Comparison of ENCODE assay signal across 10 mouse cellular contexts in the genomic region with DNA sequence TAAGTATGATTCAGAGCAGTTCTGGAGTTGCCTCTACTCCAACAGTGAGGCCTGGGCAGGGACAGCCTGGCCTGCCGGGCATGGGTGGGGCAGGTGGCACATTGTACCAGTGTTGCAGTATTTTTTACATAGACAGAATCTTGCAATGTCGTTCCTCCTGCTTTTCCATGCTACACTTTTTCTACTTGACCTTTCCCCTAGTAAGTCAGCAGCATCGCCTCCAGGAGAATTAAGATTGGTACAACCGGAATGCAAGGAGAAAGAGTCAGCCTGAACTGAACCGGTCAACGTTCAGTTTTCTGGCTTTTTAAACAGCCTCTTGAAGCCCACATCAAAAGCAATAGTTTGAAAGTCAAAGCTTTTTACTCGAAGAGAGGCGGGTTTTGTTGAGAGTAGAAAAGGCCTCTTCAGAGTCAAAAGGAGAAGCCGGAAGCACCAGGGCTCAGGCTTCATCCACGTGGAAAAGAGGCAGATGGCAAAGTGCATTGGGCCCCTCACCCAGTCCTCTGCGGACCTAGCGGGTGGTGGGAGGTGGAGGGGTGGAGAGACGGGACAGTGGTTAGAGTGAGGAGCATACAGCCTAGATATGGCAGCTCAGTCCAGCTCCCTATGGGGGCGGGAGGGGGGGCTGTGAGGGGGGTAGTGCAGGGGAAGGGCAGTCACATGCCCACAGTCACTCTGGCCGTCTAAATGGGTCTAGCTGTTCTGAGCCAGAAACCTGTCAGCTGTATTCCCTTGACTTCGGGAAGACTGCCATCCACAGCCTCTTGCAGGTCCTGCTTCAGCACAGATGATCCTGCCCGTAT. TPM values are rescaled to one million over a fixed set of nuclear protein-coding genes. Genes with fewer than 3 reads are reported as not detected.
DNase-seq lines count a peak whose midpoint lies in the region; ATAC-seq and TF ChIP-seq lines count a peak whose summit lies in the region.
"Had no signal": no experiment of that assay in that cellular context is flagged by ENCODE, and none has a peak within 500 bp of the region (broad histone marks: within the 10 kb centered on the region; RNA-seq: fewer than 3 reads in every experiment).

No protein-coding gene starts in this region.

- H3K27ac ChIP-seq in intestine, embryonic 14.5 days (ENCODE audit: low read depth) = no peak overlapping the region
- no peak overlapping the region for H3K27ac ChIP-seq in intestine, postnatal 0 days (ENCODE audit: low read depth, low read length)
- no peak overlapping the region for H3K27ac ChIP-seq in embryonic facial prominence, embryonic 11.5 days (replicated peaks; ENCODE audit: low read depth, low read length)
- peak overlapping the region; percentile 36; the same call in 1 of the 2 replicates for H3K27ac ChIP-seq in hindbrain, embryonic 16.5 days (ENCODE audit: low read depth, low read length)
- H3K27ac ChIP-seq in midbrain, postnatal 0 days (ENCODE audit: low read depth, low read length) = no peak overlapping the region
- H3K27ac ChIP-seq: macrophage had no signal

- 0 out of 2 replicates have a peak, but pooled peaks have one; percentile 24 for ATAC-seq in intestine, embryonic 14.5 days (replicated peaks; ENCODE audit: low FRiP score, low TSS enrichment, low read depth)
- ATAC-seq in intestine, postnatal 0 days = no peak
- peak; percentile 44; the same call in 1 of the 2 replicates for ATAC-seq in embryonic facial prominence, embryonic 11.5 days (replicated peaks; ENCODE audit: insufficient number of reproducible peaks, low FRiP score, low TSS enrichment, low read depth)
- ATAC-seq in hindbrain, embryonic 16.5 days = peak; percentile 90
- ATAC-seq in midbrain, postnatal 0 days (ENCODE audit: low FRiP score) = peak; percentile 56; the same call in 1 of the 2 replicates
- no peak for ATAC-seq in megakaryocyte, adult 5-6 weeks (ENCODE audit: poor library complexity, severe bottlenecking)

- no peaks in the 10 kb centered on the region for H3K36me3 ChIP-seq in intestine, embryonic 14.5 days (ENCODE audit: control insufficient read depth, insufficient read depth, low read length)
- peaks cover 5% of the 10 kb centered on the region; the same call in 1 of the 2 replicates for H3K36me3 ChIP-seq in intestine, postnatal 0 days (ENCODE audit: control insufficient read depth, insufficient read depth)
- H3K36me3 ChIP-seq in embryonic facial prominence, embryonic 11.5 days (replicated peaks; ENCODE audit: control insufficient read depth, insufficient read depth, low read depth, low read length) = no peaks in the 10 kb centered on the region
- no peaks in the 10 kb centered on the region for H3K36me3 ChIP-seq in hindbrain, embryonic 16.5 days (ENCODE audit: control insufficient read depth, insufficient read depth, low read length)
- no peaks in the 10 kb centered on the region for H3K36me3 ChIP-seq in midbrain, postnatal 0 days (ENCODE audit: insufficient read depth, low read length)

- H3K4me2 ChIP-seq in intestine, embryonic 14.5 days (ENCODE audit: low read length) = no peak overlapping the region
- no peak overlapping the region for H3K4me2 ChIP-seq in intestine, postnatal 0 days (replicated peaks; ENCODE audit: low read depth)
- no peak overlapping the region for H3K4me2 ChIP-seq in embryonic facial prominence, embryonic 11.5 days (ENCODE audit: low read depth, low read length)
- no peak overlapping the region for H3K4me2 ChIP-seq in hindbrain, embryonic 16.5 days (ENCODE audit: low read length)
- no peak overlapping the region for H3K4me2 ChIP-seq in midbrain, postnatal 0 days (ENCODE audit: low read depth, low read length, poor library complexity, severe bottlenecking)

- TF ChIP-seq CTCF in intestine, postnatal 0 days (IDR thresholded peaks at IDR 0.05; ENCODE audit: low read depth) = no peak
- no peak for TF ChIP-seq CTCF in midbrain, postnatal 0 days (IDR thresholded peaks at IDR 0.05)

- no peak overlapping the region for H3K4me3 ChIP-seq in intestine, embryonic 14.5 days (ENCODE audit: low read depth, low read length)
- H3K4me3 ChIP-seq in intestine, postnatal 0 days (ENCODE audit: low read depth, low read length) = no peak overlapping the region
- no peak overlapping the region for H3K4me3 ChIP-seq in embryonic facial prominence, embryonic 11.5 days (ENCODE audit: low read depth, low read length)
- H3K4me3 ChIP-seq in hindbrain, embryonic 16.5 days (ENCODE audit: low read length) = no peak overlapping the region
- H3K4me3 ChIP-seq in midbrain, postnatal 0 days (ENCODE audit: low read depth, low read length) = no peak overlapping the region
- H3K4me3 ChIP-seq: erythroblast, embryonic 14.5 days had no signal

- no peaks in the 10 kb centered on the region for H3K27me3 ChIP-seq in intestine, embryonic 14.5 days (replicated peaks; ENCODE audit: control insufficient read depth, insufficient read depth, low read length)
- no peaks in the 10 kb centered on the region for H3K27me3 ChIP-seq in intestine, postnatal 0 days (replicated peaks; ENCODE audit: control insufficient read depth, insufficient read depth, low read length)
- H3K27me3 ChIP-seq in embryonic facial prominence, embryonic 11.5 days (ENCODE audit: control insufficient read depth, insufficient read depth, low read length) = no peaks in the 10 kb centered on the region
- H3K27me3 ChIP-seq in hindbrain, embryonic 16.5 days (replicated peaks; ENCODE audit: control insufficient read depth, insufficient read depth, low read length) = no peaks in the 10 kb centered on the region
- H3K27me3 ChIP-seq in midbrain, postnatal 0 days (ENCODE audit: insufficient read depth, low read length) = no peaks in the 10 kb centered on the region

- DNase-seq in intestine, embryonic 14.5 days (ENCODE audit: low spot score) = no peak
- DNase-seq in embryonic facial prominence, embryonic 11.5 days (ENCODE audit: low spot score) = no peak
- peak; percentile 73 for DNase-seq in midbrain, postnatal 0 days (ENCODE audit: low spot score)
- DNase-seq in adrenal gland, adult 18-20 months (ENCODE audit: low spot score in 2 of 2) = no peak
- DNase-seq in yolk sac, embryonic 10.5 days (ENCODE audit: low spot score) = no peak

- no peak overlapping the region for H3K9ac ChIP-seq in intestine, embryonic 14.5 days (ENCODE audit: low read length)
- no peak overlapping the region for H3K9ac ChIP-seq in intestine, postnatal 0 days (ENCODE audit: low read depth, low read length)
- no peak overlapping the region for H3K9ac ChIP-seq in embryonic facial prominence, embryonic 11.5 days (replicated peaks; ENCODE audit: low read length)
- H3K9ac ChIP-seq in hindbrain, embryonic 16.5 days (ENCODE audit: low read depth, low read length) = no peak overlapping the region
- H3K9ac ChIP-seq in midbrain, postnatal 0 days (replicated peaks; ENCODE audit: low read length, poor library complexity, severe bottlenecking) = no peak overlapping the region

- WGBS in intestine, embryonic 14.5 days = 57% methylated on average over 17 of the region's 17 CpGs
- WGBS in intestine, postnatal 0 days = 56% methylated on average over 17 of the region's 17 CpGs
- 55% methylated on average over 17 of the region's 17 CpGs for WGBS in embryonic facial prominence, embryonic 11.5 days
- 32% methylated on average over 17 of the region's 17 CpGs for WGBS in hindbrain, embryonic 16.5 days
- WGBS in midbrain, postnatal 0 days = 36% methylated on average over 17 of the region's 17 CpGs

- peaks cover 19% of the 10 kb centered on the region; the same call in 1 of the 2 replicates for H3K4me1 ChIP-seq in intestine, embryonic 14.5 days (replicated peaks; ENCODE audit: control insufficient read depth, insufficient read depth, low read length)
- 0 out of 2 replicates have a peak, but pooled peaks cover 2% of the 10 kb centered on the region for H3K4me1 ChIP-seq in intestine, postnatal 0 days (replicated peaks; ENCODE audit: control insufficient read depth, insufficient read depth, low read length)
- H3K4me1 ChIP-seq in embryonic facial prominence, embryonic 11.5 days (ENCODE audit: control insufficient read depth, insufficient read depth, low read length) = no peaks in the 10 kb centered on the region
- peaks cover 7% of the 10 kb centered on the region for H3K4me1 ChIP-seq in hindbrain, embryonic 16.5 days (ENCODE audit: control insufficient read depth, insufficient read depth, low read depth, low read length)
- no peaks in the 10 kb centered on the region; the same call in 1 of the 2 replicates for H3K4me1 ChIP-seq in midbrain, postnatal 0 days (ENCODE audit: insufficient read depth, low read length)

- H3K9me3 ChIP-seq in intestine, embryonic 14.5 days (ENCODE audit: control insufficient read depth, low read length) = no peaks in the 10 kb centered on the region
- no peaks in the 10 kb centered on the region for H3K9me3 ChIP-seq in intestine, postnatal 0 days (ENCODE audit: control insufficient read depth)
- no peaks in the 10 kb centered on the region for H3K9me3 ChIP-seq in embryonic facial prominence, embryonic 11.5 days (replicated peaks; ENCODE audit: control insufficient read depth, low read length)
- no peaks in the 10 kb centered on the region for H3K9me3 ChIP-seq in hindbrain, embryonic 16.5 days (ENCODE audit: control insufficient read depth, low read length)
- H3K9me3 ChIP-seq in midbrain, postnatal 0 days (ENCODE audit: low read length) = no peaks in the 10 kb centered on the region

RNA-seq across cellular contexts. Expression of gene Adm, which starts 11.0 kb away (rescaled TPM):
- polyA plus RNA-seq in intestine, embryonic 14.5 days (2014; fragmentation: Nextera tagmentation; extraction: Ambion mirVana) = 1.5 and 2.1 TPM in 2 replicates
- 3.2 and 3.3 TPM in 2 replicates for polyA plus RNA-seq in intestine, postnatal 0 days (2015; fragmentation: Nextera tagmentation; extraction: Ambion mirVana)
- 1.5 and 2.0 TPM in 2 replicates for polyA plus RNA-seq in embryonic facial prominence, embryonic 11.5 days (2014; fragmentation: Nextera tagmentation; extraction: Ambion mirVana)
- polyA plus RNA-seq in hindbrain, embryonic 16.5 days (2015; fragmentation: Nextera tagmentation; extraction: Ambion mirVana) = 4.0 and 5.5 TPM in 2 replicates
- 0.82 and 1.2 TPM in 2 replicates for total RNA-seq in midbrain, postnatal 0 days (2014; rRNA removed)
- 2.5 and 2.6 TPM in 2 replicates for polyA plus RNA-seq in midbrain, postnatal 0 days (2015; fragmentation: Nextera tagmentation; extraction: Ambion mirVana)
- total RNA-seq in megakaryocyte, adult 5-6 weeks (2015) = 0.13 TPM in 1 of 2 replicates, not detected in the other
- not detected in 2 replicates for total RNA-seq in megakaryocyte, adult 5-6 weeks (2017)
- 10 to 100 TPM; 19.2 to 26.4 TPM for total RNA-seq in adrenal gland, adult 18-20 months (2021)
- polyA plus RNA-seq: erythroblast, embryonic 14.5 days had no signal

RNA-seq across cellular contexts. Expression of gene Sbf2, which starts 23.8 kb away (rescaled TPM):
- 37.6 and 39.8 TPM in 2 replicates for polyA plus RNA-seq in intestine, embryonic 14.5 days (2014; fragmentation: Nextera tagmentation; extraction: Ambion mirVana)
- 17.9 and 19.3 TPM in 2 replicates for polyA plus RNA-seq in intestine, postnatal 0 days (2015; fragmentation: Nextera tagmentation; extraction: Ambion mirVana)
- 25.2 and 25.4 TPM in 2 replicates for polyA plus RNA-seq in embryonic facial prominence, embryonic 11.5 days (2014; fragmentation: Nextera tagmentation; extraction: Ambion mirVana)
- polyA plus RNA-seq in hindbrain, embryonic 16.5 days (2015; fragmentation: Nextera tagmentation; extraction: Ambion mirVana) = 51.8 and 52.9 TPM in 2 replicates
- total RNA-seq in midbrain, postnatal 0 days (2014; rRNA removed) = 80.1 and 114 TPM in 2 replicates
- polyA plus RNA-seq in midbrain, postnatal 0 days (2015; fragmentation: Nextera tagmentation; extraction: Ambion mirVana) = 31.5 and 41.0 TPM in 2 replicates
- 4.3 and 4.6 TPM in 2 replicates for total RNA-seq in megakaryocyte, adult 5-6 weeks (2015)
- 2.2 and 2.5 TPM in 2 replicates for total RNA-seq in megakaryocyte, adult 5-6 weeks (2017)
- total RNA-seq in adrenal gland, adult 18-20 months (2021) = 10 to 100 TPM; 32.7 to 36.6 TPM
- polyA plus RNA-seq: erythroblast, embryonic 14.5 days had no signal

Comparison
In these comparisons a context has a peak if more than half of its experiments do, and no peak if none do; other contexts are left out.
1. ATAC-seq: peak in intestine, embryonic 14.5 days (single experiment), embryonic facial prominence, embryonic 11.5 days (single experiment), hindbrain, embryonic 16.5 days (single experiment) and midbrain, postnatal 0 days (single experiment); none in intestine, postnatal 0 days (single experiment) and megakaryocyte, adult 5-6 weeks (single experiment).